Mouse (Mus musculus) gastrocnemius, adult 2 months (tissue): ENCODE data around the gene Aldh1a1. TPM values are rescaled to one million over a fixed set of nuclear protein-coding genes. Genes with fewer than 3 reads are reported as not detected.

Source experiments
- DNase-seq: peaks from one replicate; pipeline ENCODE4 v3.0.0; 2022
- H3K27ac ChIP-seq: fragments of 200-600 bp; 2 replicates; pipeline ENCODE4 v1.8.1; 2022; ENCODE audit warnings: mild to moderate bottlenecking
- H3K4me3 ChIP-seq: fragments of 200-600 bp; 2 replicates; pipeline ENCODE4 v1.8.1; 2022; ENCODE audit warnings: mild to moderate bottlenecking, moderate library complexity
- CTCF ChIP-seq: fragments of 200-600 bp; IDR thresholded peaks from 2 replicates; pipeline ENCODE4 v1.8.1; 2022; ENCODE audit warnings: antibody characterized with exemption, mild to moderate bottlenecking, moderate library complexity
- intact Hi-C: fragments of 180-260 bp; cut with DNase I; formaldehyde crosslinking; loops from one replicate; pipeline ENCODE4 v1.15.1; 2025
- long read RNA-seq, 2 experiments: library from polyadenylated mRNA; stranded (forward); transcript quantifications; one replicate each; pipeline ENCODE4 v2.0.0; 2021
- total RNA-seq, 2 experiments: library from RNA; stranded (reverse); gene quantifications; 2 replicates each; pipeline ENCODE4 v1.2.3; 2021

Aldh1a1 gene
- total RNA-seq = 100 to 1,000 TPM in 1 of 2 experiments, 10 to 100 TPM in 1; 86.6 to 180 TPM
- long read RNA-seq, experiment 1, transcript Aldh1a1-206 (16 exons, 2,358 nt) = major isoform, 109 of 235 reads
- long read RNA-seq, experiment 1, partial matches to known transcripts = 19 of 235 reads
- long read RNA-seq, experiment 1, other reads (novel, unspliced or antisense) = 106 of 235 reads
- long read RNA-seq, experiment 2, transcript Aldh1a1-206 (16 exons, 2,358 nt) = major isoform, 104 of 196 reads
- long read RNA-seq, experiment 2, partial matches to known transcripts = 9 of 196 reads
- long read RNA-seq, experiment 2, other reads (novel, unspliced or antisense) = 82 of 196 reads

DNA sequence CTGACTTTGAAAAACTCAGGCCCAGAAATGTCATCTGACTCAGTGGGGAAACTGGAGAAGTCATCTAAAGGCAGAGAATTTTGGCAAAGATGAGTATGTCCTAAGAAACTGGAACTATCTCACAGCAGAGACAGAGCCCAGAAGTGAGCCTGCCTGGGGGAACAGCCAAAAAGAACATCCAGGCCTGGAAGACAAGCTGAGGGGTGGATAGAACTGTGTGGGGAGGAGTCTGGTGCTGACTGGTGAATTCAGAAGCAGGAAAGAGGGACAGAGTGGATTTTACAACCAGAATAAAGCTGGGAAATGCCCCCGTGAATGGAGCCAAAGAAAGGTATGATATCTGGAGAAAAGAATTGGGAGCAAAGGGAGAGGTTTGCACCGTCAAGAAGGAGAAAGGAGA lies at the start of gene Aldh1a1:
Gene Aldh1a1 (plus strand): TSS at position 225 of the 400 bp plus-strand sequence.
- no peak for TF ChIP-seq CTCF
- H3K27ac ChIP-seq = peak within 1 kb of the TSS; percentile 88
- intact Hi-C loops = loop anchor here (2.0 kb wide), 1 partner anchor 56 kb away; no protein-coding TSS in a partner anchor
- H3K4me3 ChIP-seq = peak within 1 kb of the TSS; percentile 65
- peak; percentile 81 for DNase-seq

DNA sequence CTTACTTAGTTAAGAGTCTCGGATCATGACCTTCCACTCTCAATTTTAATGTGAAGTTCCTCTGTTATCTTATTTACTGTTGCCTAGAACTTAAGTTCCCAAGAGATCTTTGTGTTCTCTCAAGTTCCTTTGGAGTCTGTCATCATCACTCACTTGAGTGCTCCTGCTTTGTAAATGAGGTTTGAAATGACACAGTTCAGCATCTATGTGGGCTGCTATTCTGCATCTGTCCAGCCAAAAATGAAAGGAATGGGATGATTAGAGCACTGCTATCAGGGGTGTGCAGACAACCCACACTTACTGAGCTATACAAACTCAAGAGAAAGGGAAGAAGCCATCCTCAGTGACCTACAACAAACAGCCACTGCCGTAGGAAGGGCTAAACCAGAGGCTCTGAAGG lies 44.7 kb upstream of the Aldh1a1 start:
- intact Hi-C loops = loop anchor here (10.0 kb wide), 1 partner anchor 317 kb away; no protein-coding TSS in a partner anchor
- no peak overlapping the region for H3K4me3 ChIP-seq
- no peak overlapping the region for H3K27ac ChIP-seq
- TF ChIP-seq CTCF = no peak
- no peak for DNase-seq

GRCm38 (mm10) chr19:20449546-20449945 lies 43.0 kb upstream of the Aldh1a1 start:
- TF ChIP-seq CTCF = peak; percentile 62
- Histone ChIP-seq H3K27ac (no peak overlapping the region), H3K4me3 (no peak overlapping the region)
- no peak for DNase-seq
- intact Hi-C loops = loop anchor here (10.0 kb wide), 1 partner anchor 315 kb away; no protein-coding TSS in a partner anchor

- TF ChIP-seq CTCF = no peak
- intact Hi-C loops = no loop called here
- no peak overlapping the region for H3K27ac ChIP-seq
- no peak for DNase-seq
- H3K4me3 ChIP-seq = no peak overlapping the region
These were observed 41.5 kb upstream of the Aldh1a1 start for GRCm38 (mm10) chr19:20451045-20451444.

DNA sequence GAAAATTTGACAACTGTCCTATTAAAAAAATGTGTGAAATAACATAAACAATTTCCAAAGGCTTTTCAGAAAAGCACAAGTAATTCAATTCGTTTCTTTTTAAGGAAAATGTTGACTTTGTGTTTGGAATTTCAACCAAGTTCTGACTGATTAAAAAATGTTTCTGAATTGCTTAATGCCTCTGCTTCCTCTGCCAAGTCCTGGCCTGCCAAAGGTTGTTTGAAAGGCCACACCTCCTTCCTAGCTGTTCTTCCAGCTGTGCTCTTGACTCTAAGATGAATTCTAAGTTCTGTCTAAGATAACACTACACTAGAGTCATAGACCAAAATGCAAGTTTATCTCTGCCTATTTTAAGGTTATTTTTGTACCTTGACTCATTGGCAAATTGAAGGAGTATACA lies 8.0 kb upstream of the Aldh1a1 start:
- DNase-seq = peak; percentile 70
- Histone ChIP-seq H3K4me3 (no peak overlapping the region), H3K27ac (peak overlapping the region; percentile 61)
- intact Hi-C loops = no loop called here
- TF ChIP-seq CTCF = no peak

DNA sequence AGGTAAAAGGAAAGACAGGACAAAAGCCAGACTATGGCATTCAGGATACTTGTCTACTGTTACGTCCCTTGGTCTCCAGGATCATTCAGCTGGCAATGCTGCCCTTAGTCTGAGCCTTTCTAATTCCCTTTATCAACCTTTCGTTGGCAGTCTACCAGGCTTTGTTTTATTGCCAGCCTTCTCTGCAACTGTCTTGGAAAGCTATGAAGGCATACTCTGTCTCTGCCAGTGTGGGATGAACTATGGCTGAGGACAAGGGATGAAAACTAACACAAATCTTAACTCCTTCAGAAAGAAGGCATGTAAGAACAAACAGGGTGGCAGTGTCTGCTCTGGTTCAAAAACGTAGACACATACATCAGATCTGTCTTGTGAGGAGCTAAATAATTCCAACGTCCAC lies 565 bp upstream of the Aldh1a1 start:
- Histone ChIP-seq H3K27ac (peak overlapping the region; percentile 88), H3K4me3 (no peak overlapping the region)
- no peak for TF ChIP-seq CTCF
- DNase-seq = peak; percentile 27
- intact Hi-C loops = loop anchor here (2.0 kb wide), 1 partner anchor 57 kb away; no protein-coding TSS in a partner anchor

DNA sequence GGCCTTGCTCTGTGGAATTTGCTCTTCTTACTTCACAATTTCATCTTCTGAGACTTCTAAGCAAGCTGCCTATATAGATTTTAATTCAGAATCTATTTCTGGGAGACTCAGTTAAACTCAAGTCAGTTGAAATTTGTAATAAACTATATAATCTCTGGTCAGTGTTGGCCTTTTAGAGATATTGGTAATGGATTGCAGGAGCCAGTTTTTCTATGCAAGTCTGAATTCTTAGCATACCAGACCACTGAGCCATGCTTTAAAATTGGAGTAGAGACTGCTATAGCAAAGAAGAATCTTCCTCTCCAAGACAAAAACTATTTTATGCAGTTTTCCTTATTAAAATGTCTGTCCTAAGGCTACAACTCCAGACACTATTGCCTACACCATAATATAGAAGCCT lies 4.0 kb downstream of the Aldh1a1 start:
- no peak for TF ChIP-seq CTCF
- no peak overlapping the region for H3K4me3 ChIP-seq
- peak overlapping the region; percentile 49 for H3K27ac ChIP-seq
- DNase-seq = no peak
- intact Hi-C loops = no loop called here

- Histone ChIP-seq H3K4me3 (no peak overlapping the region), H3K27ac (peak overlapping the region; percentile 51; the same call in 1 of the 2 replicates)
- no peak for DNase-seq
- intact Hi-C loops = no loop called here
- no peak for TF ChIP-seq CTCF
These were observed 12.8 kb downstream of the Aldh1a1 start for GRCm38 (mm10) chr19:20505359-20505758.

DNA sequence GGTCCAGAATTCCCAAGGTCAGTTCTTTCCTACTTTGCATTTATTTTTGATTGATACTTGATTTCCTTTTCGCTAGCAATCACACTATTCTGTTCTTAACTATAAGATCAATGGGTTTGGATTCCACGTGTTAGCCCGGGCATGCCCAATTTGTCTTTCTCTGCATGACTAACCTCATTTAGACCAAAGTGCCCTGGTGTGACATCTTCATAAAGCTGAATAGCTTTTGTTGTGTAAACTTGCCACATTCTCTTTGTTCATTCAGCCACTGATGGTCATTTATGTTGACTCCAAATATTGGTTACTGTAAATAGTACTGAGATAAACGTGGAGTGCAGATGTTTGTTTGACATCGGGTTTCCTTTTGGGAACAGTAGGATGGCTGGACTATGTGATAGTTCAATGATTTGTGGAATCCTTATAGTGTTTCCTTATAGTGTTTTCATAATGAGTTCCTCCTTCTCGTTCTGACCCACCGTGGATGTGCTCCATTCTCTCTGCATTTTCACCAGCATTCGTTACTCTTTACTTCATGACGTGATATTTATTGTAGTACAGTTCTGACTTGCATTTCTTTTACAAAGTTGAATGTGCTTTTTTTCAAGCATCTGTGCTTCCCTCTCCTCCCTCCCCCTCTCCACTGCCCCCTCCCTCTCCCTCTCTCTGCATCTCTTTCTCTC lies 14.6 kb downstream of the Aldh1a1 start:
- intact Hi-C loops = no loop called here
- DNase-seq = no peak
- Histone ChIP-seq H3K27ac (no peak overlapping the region), H3K4me3 (no peak overlapping the region)
- TF ChIP-seq CTCF = no peak

DNA sequence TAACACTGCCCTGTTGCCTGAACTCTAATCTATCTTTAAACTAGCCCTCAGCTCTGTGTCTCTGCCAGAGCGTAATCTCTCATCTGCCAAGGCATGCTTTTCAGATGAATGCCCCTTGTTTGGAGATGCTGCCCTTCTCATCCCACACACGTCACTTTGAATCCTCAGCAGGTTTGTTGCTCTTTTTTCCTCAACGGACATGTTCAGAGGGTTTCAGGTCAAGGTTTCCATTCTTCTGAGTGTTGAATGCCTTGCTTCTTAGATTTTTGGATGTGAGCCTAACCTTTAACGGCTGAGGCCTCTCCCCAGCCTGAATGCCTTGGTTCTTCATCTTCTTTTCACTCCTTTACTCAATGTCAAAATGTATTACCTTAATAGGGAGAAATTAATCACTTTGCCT lies 16.1 kb downstream of the Aldh1a1 start:
- H3K27ac ChIP-seq = peak overlapping the region; percentile 24; the same call in 1 of the 2 replicates
- no peak overlapping the region for H3K4me3 ChIP-seq
- intact Hi-C loops = no loop called here
- TF ChIP-seq CTCF = no peak
- DNase-seq = no peak

GRCm38 (mm10) chr19:20511971-20512370 lies 19.5 kb downstream of the Aldh1a1 start:
- no peak for TF ChIP-seq CTCF
- intact Hi-C loops = no loop called here
- DNase-seq = no peak
- no peak overlapping the region; the same call in 1 of the 2 replicates for H3K27ac ChIP-seq
- no peak overlapping the region for H3K4me3 ChIP-seq

- no peak for TF ChIP-seq CTCF
- H3K4me3 ChIP-seq = no peak overlapping the region
- H3K27ac ChIP-seq = peak overlapping the region; percentile 66
- intact Hi-C loops = no loop called here
- DNase-seq = no peak
These were observed 20.7 kb downstream of the Aldh1a1 start for GRCm38 (mm10) chr19:20513181-20513580.

DNA sequence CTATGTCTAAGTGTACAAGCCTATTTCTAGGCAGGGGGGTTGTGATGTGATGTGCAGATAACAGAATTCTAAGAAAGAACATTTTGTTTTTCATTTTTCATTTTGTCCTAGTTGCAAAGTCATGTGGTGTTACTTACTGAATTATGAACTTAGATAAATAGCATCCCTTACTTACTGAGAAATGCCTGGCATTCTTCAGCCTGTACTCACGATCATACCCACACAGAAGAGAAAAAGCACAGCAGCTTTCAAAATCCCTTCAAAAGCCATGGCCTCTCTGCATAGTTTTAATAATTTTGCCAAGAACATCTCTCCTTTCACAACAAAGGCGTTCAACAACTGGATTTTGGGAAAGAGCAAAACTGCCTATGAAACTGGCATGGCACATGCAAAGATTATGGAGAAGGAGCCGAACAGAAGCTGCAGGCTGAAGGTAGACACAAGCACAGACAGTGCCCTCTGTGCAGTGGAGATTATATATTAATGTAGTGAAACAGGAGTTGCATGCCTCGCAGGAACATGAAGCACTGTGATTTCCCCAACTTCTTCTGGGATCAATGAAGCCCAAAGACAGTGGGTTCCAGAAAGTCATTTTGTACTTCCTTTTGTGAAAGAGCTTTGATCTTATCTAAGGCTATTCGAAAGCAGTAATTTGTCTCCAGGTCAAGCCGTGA lies 21.3 kb downstream of the Aldh1a1 start:
- no peak for DNase-seq
- intact Hi-C loops = no loop called here
- Histone ChIP-seq H3K4me3 (no peak overlapping the region), H3K27ac (peak overlapping the region; percentile 66)
- TF ChIP-seq CTCF = no peak
